Mouse (Mus musculus) frontal cortex, postnatal 10 days (tissue): ENCODE measurements around the gene Pdlim5.

Experiments
- DNase-seq, 2 experiments: peaks; one replicate each; pipeline ENCODE4 v3.0.0; 2022; ENCODE audit warnings: low spot score in 2 of 2, mixed read lengths in 1 of 2

The Pdlim5 gene

DNA sequence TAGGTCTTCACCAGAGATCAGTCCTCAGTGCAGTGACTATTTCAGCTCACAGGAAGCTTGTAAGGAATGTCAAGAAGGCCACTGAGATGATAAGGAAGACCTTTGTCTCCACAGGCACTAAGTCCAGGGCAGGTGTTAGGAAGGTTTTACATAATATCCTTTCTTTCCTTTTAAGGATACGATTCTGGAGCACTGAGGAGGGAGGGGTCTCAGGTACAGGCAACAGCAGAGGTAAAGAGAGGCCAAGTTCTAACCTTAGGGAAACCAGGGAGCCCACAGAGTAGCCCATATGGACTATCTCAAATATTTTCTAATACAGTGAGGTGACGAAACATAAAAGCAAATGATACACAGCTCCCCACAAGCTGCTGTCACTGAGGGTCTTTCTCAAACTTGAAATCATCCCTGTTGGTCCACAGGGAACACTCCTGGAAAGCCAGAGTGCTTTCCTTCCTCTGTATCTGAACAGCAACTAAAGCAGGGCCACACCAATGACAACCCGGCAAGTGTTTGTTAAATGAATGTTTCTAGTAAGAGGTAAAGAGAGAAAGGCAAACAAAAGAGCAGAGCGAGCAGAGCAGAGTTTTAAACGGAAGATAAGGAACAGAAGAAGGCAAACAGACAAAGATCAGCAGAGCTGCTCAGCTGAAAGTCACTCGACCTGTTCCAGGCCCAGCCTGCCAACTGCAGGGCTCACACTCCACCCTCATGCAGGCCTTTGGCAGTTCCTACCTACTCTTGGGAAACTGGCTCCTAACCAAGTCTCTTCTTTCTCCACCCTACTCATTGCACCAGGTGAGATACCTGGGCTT, 55.9 kb downstream of the Pdlim5 start:
- no peak for DNase-seq

DNA sequence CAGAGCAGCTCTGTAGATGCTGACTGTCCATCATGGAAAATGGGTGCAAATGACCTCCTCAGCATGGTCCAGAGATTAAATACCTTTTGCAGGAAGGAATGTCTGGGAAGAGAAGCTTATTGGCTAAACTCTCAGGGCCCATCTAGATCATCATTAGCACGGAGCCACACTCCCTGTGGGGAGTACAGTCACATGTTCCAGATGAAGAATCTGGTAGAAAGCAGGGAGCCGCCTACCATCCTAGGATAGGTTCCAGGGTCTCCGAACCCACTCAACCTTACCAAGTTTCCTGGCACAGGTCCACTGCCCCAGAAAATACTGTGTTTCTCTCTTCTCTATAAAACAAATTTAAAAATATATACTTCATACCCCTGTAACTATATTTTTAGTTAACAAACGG, 57.4 kb downstream of the Pdlim5 start:
- no peak for DNase-seq

DNA sequence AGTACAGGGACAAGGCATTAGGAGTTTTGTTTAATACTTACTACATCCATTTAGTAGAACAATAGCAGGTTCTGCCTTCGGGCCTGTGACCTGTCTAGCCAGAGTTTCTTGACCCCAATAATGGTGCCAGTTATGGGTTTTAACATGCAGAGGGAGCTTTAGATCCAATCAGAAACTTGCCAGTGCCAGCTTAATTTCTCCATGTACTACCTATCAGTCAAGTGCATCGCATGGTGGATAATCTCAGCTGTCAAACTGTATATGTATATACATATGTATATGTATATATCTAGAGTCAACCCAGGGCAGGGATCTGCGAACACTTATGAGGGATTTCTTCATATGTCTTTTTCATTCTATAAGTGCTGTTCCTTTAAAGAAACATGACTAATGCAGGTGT, 61.0 kb downstream of the Pdlim5 start:
- DNase-seq = no peak

DNA sequence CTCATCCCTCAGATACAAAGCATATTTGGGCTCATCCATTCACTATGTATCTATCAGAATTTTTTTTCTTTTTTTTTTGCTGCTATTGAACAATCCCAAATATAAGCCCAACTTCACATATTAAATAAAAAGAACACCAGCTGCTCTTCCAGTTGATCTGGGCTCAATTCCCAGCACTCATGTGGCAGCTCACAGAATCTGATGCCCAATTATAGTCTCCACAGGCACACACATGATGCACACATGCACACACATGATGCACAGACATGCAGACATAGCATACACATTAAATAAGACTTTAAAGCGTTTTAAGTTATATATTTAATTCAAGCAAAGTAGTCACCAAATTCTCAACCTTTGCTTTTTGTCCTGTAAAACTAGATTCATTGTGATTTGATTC, 62.0 kb downstream of the Pdlim5 start:
- no peak for DNase-seq

DNA sequence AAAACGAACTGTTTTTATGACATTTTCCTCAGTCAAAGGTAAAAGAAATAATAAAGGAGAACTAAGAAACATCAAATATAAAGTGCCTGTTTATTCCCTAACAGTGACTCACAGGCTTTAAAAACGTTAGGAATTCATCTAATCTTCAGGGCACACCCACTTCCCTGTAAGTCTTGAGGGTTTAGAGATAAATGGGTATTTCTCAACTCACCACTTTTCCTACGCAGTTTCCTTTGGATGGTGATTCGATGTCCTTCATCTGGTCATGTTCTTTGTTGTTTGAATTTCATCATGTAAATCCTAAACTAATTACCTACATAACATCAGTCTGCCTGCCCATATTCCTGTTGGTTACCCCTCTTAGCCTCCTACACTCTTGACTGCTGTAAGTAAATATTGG, 62.8 kb downstream of the Pdlim5 start:
- no peak for DNase-seq

DNA sequence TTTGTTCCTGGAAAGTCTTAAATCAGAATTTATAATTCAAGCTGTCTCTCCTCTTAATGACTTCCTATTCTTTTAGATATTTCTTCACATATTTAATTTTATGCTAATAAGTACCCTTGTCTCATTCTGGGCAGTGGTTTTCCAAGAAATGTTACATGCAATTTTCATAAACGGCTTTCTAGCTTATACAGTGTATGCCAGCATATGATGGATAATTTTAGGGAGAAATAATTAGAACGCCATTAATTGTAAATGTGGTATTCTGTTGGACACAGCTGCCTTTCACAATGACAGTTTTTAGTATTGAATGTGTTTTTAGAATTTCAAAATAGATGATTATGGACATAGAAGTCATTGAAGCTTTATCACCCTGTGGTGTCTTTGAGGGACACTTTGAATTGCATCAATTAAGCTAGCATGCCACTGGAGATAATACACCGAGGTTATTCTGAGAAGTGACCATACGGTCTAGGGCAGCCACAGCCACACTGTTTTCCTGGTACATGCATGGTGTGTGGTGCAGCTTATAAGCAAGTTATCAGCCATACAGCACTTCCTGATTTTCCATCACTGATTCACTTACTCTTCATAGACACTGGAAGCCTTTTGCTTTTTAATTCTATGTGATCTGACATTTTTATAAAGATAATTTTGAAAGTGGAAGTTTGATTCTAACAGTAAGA, 63.5 kb downstream of the Pdlim5 start:
- DNase-seq = no peak

DNA sequence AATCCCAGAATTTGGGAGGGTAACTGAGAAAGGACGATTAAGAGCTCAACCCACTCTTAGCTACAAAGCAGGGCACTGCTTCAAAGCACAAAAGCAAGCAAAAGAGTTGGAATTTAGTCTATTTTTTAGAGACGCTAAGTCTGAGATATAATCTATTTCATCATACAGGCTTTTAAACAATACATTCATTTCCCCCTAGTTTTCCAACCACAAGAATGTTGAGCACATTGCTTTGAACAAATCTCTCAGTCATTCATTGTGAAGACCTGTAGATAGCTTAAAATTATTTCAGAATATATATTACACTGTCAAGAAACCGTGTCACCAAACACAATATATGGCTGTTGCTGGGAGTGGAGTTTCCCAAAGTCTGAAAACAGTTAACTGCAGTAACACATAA, 65.1 kb downstream of the Pdlim5 start:
- DNase-seq = no peak

DNA sequence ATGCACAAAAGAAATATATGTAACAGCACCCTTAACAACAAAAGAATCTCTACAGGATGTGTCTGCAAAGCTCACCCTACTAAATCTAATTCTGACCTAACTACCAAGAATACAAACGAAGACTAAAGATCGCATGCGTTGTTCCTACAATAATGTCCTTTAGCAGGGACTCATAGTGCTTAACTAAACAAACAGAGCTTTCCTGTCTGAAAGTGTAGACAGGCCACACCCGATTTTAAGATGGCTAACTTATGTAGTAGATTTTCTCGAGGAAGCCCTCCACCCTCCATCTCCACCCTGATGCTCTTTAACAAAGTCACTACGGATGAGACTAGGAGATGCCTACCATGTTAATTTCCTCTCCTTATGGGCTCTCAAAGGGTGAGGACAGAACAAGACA, 71.9 kb downstream of the Pdlim5 start:
- no peak for DNase-seq

DNA sequence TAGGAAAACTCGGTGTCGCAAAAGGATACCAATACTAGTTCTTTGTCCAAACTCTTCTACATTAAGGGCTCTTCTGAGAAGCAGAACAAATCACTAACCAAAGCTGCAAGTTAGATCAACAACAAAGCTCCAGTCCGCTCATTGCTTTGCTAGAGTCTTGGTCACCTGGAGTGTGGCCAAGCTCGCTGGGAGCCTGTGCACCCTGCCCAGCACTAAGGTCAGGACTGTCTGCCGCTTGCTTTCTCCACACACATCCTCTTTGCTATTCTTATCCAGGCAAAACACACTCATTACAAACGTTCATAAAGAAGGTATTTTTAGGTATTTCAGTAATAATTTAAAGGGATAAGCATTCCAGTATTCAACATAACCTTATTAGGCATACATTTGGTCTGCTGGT, 73.6 kb downstream of the Pdlim5 start:
- DNase-seq = peak in 1 of 2 experiments; percentile 27

DNA sequence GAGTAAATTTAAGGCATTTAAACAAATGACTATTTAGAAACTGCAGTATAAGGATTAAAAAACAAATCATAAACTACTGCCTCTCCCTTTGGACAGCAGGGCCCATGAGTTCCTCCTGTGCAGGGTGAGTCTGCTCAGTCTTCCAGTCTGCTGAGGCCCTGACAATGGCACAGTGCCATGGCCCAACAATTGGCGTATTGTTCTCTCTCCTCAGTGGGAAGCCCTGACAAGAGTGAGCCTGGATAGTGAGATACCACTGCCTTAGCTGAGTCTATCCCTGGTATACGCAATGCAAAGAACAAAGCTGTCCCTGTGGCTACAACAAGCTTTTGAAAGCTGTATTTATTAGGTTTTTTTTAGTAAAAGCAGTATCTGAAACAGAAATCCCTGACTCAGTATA, 77.3 kb downstream of the Pdlim5 start:
- peak; percentile 37 to 59 for DNase-seq

DNA sequence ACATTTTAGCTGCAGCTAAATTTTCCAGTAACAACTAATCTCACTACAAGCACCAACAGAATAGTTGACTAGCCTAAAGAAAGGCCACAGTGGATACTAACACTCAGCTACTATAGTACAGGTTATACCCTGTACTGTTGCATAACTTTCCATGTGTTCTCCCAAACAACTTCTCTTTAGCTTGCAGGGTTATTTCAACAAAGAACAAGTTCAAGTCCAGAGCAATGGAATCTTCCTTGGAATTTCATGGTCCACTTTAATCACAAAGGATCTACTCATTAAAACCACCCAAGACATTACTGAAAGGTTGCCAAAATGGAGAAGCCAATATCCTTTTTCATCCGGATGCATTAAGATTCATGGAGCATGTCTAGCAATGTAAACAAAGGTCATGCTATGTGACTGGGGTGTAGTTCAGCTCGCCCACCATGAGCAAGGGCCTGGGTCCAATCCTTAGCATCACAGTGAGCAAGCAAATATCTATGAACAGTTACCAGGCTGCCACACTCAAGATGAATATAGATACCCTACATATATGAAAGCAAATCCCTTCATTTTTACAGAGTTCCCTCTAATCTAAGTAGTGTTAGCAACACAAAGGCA, 79.3 kb downstream of the Pdlim5 start:
- DNase-seq = no peak

DNA sequence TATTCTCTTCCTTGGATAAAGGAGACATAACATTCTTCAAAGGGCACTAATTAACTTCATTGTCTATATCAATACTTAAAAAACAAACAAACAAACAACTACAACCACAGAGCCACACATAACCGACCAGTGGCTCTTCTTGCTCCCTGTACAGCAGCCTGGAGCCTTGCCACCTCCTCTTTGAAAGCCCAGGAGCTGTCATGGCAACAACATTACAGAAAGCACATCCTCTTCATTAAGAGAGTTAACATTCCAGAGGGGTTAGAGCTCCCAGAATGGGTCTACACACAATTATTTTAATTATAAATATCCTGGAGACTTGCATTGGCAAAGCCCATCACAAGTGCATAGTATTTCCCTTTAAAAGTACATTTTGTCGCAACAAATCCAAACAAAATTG, 84.4 kb downstream of the Pdlim5 start:
- DNase-seq = no peak

DNA sequence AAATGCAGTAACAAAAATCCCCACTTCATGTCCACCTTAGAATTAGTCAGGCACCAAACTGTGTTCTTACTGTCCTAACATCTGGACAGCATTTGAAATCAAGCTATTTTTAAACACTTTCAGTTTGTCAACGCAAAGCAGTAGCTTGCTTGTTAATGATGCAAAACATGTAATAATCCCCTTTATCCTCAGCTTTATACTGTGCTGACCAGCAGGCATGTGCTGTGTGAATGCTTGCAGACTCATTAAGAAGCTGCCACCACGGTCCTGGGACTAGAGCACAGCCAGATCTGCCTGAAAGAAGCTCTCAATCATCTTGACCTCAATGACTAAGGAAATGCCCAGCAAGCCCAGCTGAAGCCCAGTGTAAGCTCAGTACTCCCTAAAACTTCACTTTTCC, 85.0 kb downstream of the Pdlim5 start:
- no peak for DNase-seq

DNA sequence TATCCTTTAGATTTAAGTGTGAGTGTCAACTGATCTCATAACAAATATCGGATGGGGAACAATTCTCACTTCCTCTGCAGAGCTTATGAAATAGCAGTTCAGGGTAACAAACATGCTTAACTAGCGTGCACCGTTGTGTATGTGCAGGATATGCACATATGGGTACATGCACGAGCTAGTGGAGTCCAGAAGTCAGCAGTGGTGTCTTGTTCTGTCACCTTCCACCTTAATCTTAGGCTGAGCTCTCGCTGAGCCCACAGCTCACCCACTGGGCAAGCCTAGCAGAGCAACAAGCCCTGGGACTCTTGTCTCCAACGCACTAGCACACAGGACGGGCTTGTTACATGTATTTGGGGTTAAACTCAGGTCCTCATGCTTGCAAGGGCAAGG, 100.2 kb downstream of the Pdlim5 start:
- DNase-seq = no peak

DNA sequence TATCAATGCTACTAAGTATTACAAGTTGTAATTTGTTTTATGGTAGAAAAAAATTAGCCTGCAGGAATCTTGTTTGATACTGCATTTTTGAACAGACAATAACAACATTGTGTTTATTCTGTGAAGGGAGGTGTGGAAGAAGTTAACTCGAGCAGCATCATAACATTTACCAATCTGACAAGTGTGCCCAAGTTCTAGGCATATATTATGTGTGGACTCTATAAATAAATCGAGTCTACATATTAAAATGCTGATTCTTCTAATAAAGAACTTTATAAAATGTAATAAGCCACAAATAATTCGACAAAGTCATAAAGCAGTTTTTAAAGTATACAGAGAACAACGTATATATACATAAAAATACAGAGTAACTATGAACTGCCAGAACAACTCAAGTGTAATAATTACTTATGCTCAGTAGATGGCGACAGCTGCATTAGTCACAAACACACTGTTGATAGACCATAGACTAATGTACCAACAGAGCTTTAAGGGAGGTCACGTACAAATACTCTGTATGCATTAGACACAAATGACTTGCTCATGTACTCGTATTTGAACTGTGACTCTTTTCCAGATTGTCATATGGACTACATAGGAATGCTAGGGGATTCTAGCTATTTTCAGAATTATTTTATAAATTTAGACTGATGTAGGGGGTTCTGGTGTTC, 100.7 kb downstream of the Pdlim5 start:
- DNase-seq = no peak

DNA sequence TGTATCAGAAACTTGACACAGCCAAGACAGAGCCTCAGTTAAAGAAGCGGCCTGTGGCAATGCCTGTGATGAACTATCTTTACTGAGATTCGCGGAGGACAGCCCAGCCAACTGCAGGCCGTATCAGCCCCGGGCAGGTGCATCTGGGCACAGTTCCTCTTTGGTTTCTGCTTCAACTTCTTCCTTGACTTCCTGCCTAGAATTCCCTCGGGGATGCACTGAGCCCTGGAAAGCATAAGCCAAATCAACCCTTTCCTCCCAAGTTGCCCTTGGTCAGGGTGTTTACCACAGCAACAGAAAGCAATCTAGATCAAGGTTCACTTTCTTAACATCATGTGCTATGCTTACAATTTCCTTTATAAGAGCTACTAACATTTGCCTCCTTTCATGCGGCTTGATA, 101.9 kb downstream of the Pdlim5 start:
- no peak for DNase-seq

DNA sequence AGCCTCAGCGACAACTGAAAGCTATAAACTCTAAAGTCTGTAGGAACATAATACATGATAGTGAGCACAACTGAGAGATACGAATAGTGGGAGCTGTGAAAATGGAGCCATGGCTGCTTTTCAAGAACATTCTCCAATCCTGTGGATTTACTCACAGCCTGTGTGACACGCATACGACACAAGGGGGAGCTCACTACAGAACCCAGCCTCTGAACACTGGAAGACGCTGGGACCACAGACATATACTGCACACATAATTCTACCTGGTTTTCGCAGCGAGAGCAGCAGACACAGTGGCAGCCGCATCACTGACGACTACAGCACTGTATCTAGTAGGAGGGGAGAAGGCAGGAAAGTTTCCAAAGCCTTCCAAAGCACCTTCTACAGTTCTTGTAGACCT, 112.8 kb downstream of the Pdlim5 start:
- peak; percentile 49 to 61 for DNase-seq

DNA sequence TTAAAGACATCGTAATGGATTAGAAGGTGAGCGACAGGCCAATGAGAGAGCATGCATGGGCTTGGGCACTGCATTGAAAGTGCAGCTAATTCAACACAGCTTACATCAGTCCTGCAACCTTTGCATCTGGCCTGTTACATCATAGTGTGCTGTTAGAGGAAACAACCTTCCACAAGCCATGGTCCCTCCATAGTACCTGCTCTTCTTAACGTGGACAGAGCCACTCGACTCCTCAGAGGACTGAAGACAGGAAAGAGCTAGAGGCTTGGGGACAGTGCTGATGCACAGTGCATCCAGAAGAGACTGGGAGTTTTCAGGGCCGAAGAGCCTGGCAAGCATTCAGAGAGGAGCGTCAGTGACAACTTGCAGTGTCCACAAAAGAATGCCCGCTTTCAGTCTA, 113.8 kb downstream of the Pdlim5 start:
- no peak for DNase-seq

DNA sequence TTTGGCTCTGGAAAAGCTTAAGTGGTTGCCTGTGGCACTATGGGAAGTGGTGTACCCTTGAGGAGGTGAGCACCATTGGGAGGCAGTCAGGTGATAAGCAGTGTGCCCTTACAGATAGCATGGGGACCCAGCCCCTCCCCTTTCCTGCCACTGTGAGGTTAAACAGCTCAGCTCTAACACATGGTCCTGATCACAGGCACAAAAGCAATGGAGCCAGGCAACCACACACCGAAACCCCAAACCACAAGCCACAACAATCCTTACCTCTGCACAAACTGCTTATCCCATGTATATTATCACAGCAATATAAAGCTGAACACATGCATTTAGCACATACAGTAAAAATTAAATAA, 114.4 kb downstream of the Pdlim5 start:
- no peak for DNase-seq

DNA sequence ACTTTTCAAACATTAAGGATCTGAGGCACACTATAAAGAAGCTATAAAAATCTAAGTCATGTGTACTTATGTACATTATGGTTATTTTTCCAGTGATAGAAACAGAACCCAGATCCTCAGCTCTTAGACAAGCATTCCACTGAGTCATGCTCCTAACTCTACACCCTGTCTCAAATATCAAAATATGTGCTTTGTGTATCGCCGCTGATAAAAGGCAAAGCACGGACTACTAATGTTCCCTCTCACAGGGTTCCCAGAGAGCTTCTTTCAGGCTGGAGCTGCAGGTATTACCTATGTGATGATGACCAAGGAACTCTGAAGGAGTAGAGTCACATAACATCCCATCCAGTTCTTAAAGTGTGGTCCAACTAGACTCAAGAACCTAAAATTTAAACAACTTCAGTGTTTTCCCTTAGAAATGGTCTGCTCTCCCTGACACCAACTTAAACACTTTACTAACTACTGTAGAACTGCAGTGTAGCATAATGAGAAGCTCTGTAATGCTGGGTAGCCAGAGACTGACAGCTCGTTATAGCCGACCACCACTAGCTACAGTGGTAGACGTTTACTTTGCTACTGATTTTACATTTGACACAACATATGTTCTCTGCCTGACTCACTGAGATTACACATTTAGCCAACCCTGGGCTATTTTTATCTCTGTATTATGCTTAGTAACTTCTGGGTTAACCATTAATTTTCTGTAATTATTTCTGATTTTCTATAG, 115.0 kb downstream of the Pdlim5 start:
- DNase-seq = no peak

DNA sequence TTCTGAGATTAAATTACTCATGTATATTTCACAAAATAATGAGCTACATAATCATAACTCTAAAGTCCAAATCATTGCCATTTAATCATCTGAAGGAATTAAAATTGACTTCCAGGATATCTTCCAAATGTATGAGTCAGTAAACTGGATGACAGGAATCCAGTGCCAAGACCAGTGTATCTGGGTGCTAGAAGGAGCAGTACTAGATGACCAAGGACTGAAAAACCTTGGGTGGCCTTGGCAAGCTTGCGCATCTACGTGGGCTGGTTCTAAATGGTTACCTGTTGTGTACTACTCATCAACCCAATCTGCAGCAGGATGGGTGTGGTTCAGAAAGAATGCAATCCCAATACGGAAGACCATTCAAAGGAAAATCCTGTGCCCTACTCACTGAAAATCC, 116.5 kb downstream of the Pdlim5 start:
- no peak for DNase-seq

DNA sequence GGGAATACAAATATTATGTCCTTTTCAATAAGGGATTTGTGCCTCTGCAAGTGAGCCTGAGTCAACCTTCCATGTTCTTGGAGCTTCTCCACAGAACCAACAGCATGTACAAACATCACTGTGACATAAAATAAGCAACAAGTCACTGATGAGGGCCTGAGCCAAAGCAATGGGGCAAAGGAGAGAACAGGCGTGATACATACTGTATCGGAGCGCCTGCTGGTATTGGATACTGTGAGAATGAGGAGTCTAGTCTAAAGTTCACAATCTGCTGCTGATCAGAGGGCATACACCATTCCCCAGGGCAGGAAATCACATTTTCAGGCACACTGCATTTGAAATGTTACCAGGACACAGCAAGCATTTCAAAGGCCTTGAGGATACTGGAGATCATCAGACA, 119.0 kb downstream of the Pdlim5 start:
- no peak for DNase-seq
